Mouse (Mus musculus): ENCODE results near the gene Smtnl1.

Smtnl1 gene

GRCm38 (mm10) chr2:84822552-84822951, at the start of gene Smtnl1:
TSS of gene Smtnl1 (minus strand) at chr2:84822652.
- no peak for DNase-seq

GRCm38 (mm10) chr2:84870623-84871160, 48.2 kb upstream of the Smtnl1 start:
- DNase-seq: peak in 1 of 2 experiments; percentile 21

- no peak for DNase-seq
Measured at GRCm38 (mm10) chr2:84868977-84869376, 46.5 kb upstream of the Smtnl1 start.

GRCm38 (mm10) chr2:84868521-84868943, 46.1 kb upstream of the Smtnl1 start:
- DNase-seq: peak; percentile 50 to 68

- peak in 1 of 2 experiments; percentile 59 for DNase-seq
Measured at GRCm38 (mm10) chr2:84865616-84866571, 43.4 kb upstream of the Smtnl1 start.

GRCm38 (mm10) chr2:84862231-84862630, 39.8 kb upstream of the Smtnl1 start:
- DNase-seq: no peak

GRCm38 (mm10) chr2:84861430-84861829, 39.0 kb upstream of the Smtnl1 start:
- DNase-seq: no peak

GRCm38 (mm10) chr2:84859991-84860780, 37.7 kb upstream of the Smtnl1 start:
- no peak for DNase-seq

GRCm38 (mm10) chr2:84858551-84858950, 36.1 kb upstream of the Smtnl1 start:
- no peak for DNase-seq

GRCm38 (mm10) chr2:84855732-84856131, 33.3 kb upstream of the Smtnl1 start:
- DNase-seq: peak; percentile 19 to 41

GRCm38 (mm10) chr2:84851130-84852040, 28.9 kb upstream of the Smtnl1 start:
- no peak for DNase-seq

GRCm38 (mm10) chr2:84850407-84851129, 28.1 kb upstream of the Smtnl1 start:
- no peak for DNase-seq

GRCm38 (mm10) chr2:84845226-84845625, 22.8 kb upstream of the Smtnl1 start:
- no peak for DNase-seq

GRCm38 (mm10) chr2:84843654-84844053, 21.2 kb upstream of the Smtnl1 start:
- no peak for DNase-seq

- DNase-seq: no peak
Measured at GRCm38 (mm10) chr2:84841905-84842304, 19.5 kb upstream of the Smtnl1 start.

GRCm38 (mm10) chr2:84840748-84841563, 18.5 kb upstream of the Smtnl1 start:
- no peak for DNase-seq

GRCm38 (mm10) chr2:84840016-84840747, 17.7 kb upstream of the Smtnl1 start:
- peak in 1 of 2 experiments; percentile 60 for DNase-seq

GRCm38 (mm10) chr2:84838993-84839980, 16.8 kb upstream of the Smtnl1 start:
- peak in 1 of 2 experiments; percentile 32 for DNase-seq

Data from spleen, adult 18-20 months (tissue).